Mouse (Mus musculus) thymus, adult 2 months (tissue): ENCODE measurements around the gene Lef1. TPM values are rescaled to one million over a fixed set of nuclear protein-coding genes. Genes with fewer than 3 reads are reported as not detected.
A peak's percentile ranks its signal among the peaks of the same experiment; 100 is the strongest.

Source experiments
- DNase-seq: peaks from one replicate; pipeline ENCODE4 v3.0.0; 2021
- H3K27ac ChIP-seq: fragments of 200-500 bp; 2 replicates; pipeline ENCODE4 v1.5.1; 2012; ENCODE audit warnings: low read length, control low read depth; ENCODE audit not compliant: control insufficient read depth, insufficient read depth
- H3K27me3 ChIP-seq: fragments of 200-500 bp; 2 replicates; pipeline ENCODE4 v1.6.1; 2012; ENCODE audit warnings: mild to moderate bottlenecking, low read length, moderate library complexity, mixed read lengths; ENCODE audit not compliant: control insufficient read depth, insufficient read depth
- H3K36me3 ChIP-seq: fragments of 200-500 bp; 2 replicates; pipeline ENCODE4 v1.6.1; 2012; ENCODE audit warnings: mild to moderate bottlenecking, low read length, moderate library complexity; ENCODE audit not compliant: control insufficient read depth, insufficient read depth
- H3K4me1 ChIP-seq: fragments of 200-500 bp; replicated peaks from 2 replicates; pipeline ENCODE4 v1.6.1; 2012; ENCODE audit warnings: low read length; ENCODE audit not compliant: control insufficient read depth, insufficient read depth
- H3K4me3 ChIP-seq: fragments of 200-500 bp; 2 replicates; pipeline ENCODE4 v1.5.1; 2012; ENCODE audit warnings: mild to moderate bottlenecking, low read length, control low read depth, moderate library complexity; ENCODE audit not compliant: control insufficient read depth, insufficient read depth
- CTCF ChIP-seq: fragments of 200-500 bp; IDR thresholded peaks from 2 replicates; pipeline ENCODE4 v1.5.1; 2012; ENCODE audit warnings: mild to moderate bottlenecking, control low read depth, low read length, moderate library complexity, borderline replicate concordance; ENCODE audit not compliant: control insufficient read depth, poor library complexity, insufficient read depth; ENCODE audit errors: extremely low read depth
- POLR2A ChIP-seq: fragments of 200-500 bp; IDR thresholded peaks from 2 replicates; pipeline ENCODE4 v1.6.1; 2012; ENCODE audit warnings: mild to moderate bottlenecking, low read length, control low read depth, moderate library complexity; ENCODE audit not compliant: control insufficient read depth, poor library complexity, insufficient read depth; ENCODE audit errors: extremely low read depth
- WGBS: fragments of 180-500 bp; shearing (Covaris S2); methylation state at CpG from one replicate; pipeline ENCODE4 v1.1.7; 2018; 5-methylcytosine and 5-hydroxymethylcytosine counted together
- polyA plus RNA-seq: library from polyadenylated mRNA; depleted of rRNA; stranded (reverse); fragments of >200 nt; gene quantifications from 2 replicates; pipeline ENCODE4 v1.2.3, GENCODE M21; 2012

The Lef1 gene
- polyA plus RNA-seq, 1 experiment, result 279 TPM

DNA sequence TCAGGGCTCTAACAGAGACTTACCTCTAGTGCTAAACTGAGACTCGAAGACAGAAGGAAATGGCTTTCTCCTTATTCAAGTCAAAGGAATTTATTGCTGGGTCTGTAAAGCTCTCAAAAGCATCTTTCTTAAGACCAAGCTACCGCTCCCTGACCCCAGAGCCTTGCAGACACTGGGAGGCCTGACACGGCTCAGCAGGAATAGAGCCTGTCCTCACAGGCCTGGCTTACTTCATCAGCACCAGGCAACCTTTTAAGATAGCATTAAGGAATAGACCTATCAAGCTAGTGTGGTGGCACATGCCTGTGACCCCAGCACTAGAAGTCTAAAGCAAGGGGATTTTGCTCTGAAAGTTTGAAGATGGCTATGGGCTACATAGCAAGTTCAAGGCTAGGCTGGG is 20.6 kb upstream of the Lef1 start:
- Histone ChIP-seq H3K4me1 (peaks cover 19% of the 10 kb centered on the region), H3K4me3 (no peak overlapping the region), H3K36me3 (no peaks in the 10 kb centered on the region), H3K27me3 (peaks cover 6% of the 10 kb centered on the region; the same call in 1 of the 2 replicates), H3K27ac (no peak overlapping the region)
- no peak for DNase-seq
- TF ChIP-seq POLR2A, result no peak
- no peak for TF ChIP-seq CTCF
- WGBS, result 93% methylated on average over 3 of the region's 3 CpGs

DNA sequence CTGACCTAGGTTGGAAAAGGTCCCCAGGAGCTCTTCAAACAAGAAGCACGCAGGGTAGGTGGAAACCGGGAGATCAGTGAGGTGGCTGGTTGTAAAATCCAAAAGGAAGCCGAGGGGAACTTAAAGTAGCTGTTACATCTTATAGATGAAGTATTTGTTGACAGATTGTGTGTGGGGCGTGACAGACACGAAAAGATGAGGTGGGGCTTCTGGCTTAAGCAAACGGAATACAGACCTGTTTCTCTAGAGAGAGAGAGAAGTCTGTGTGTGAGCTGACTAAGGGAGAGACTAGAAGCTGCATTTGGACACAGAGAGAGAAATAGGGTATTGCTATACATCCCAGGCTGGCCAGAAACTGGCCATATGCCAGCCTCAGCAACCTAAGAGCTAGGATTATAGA is 18.2 kb upstream of the Lef1 start:
- no peak overlapping the region for H3K4me3 ChIP-seq
- H3K27me3 ChIP-seq, result no peaks in the 10 kb centered on the region
- H3K36me3 ChIP-seq, result no peaks in the 10 kb centered on the region
- DNase-seq, result no peak
- TF ChIP-seq CTCF (no peak), POLR2A (no peak)
- H3K4me1 ChIP-seq, result peaks cover 8% of the 10 kb centered on the region
- 88% methylated on average over 6 of the region's 6 CpGs for WGBS
- no peak overlapping the region for H3K27ac ChIP-seq

DNA sequence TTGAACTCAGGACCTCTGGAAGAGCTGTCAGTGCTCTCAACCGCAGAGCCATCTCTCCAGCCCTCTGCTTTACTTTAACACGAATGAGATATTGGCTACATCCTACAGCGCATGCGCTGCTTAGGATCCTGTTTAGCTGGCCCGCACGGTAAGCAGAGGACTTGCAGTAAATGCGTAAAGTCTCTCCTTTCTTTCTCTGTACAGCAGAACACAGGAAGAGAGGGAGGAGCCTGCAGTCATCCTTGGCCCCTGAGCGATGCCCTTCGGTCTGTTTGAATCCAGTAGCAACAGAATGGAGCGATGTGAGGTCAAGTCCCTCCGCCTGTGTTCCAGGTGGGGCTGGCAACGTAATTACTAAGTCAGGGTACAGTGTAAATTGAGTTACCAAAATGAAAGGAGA is 16.5 kb upstream of the Lef1 start:
- Histone ChIP-seq H3K4me1 (peaks cover 8% of the 10 kb centered on the region), H3K4me3 (no peak overlapping the region), H3K36me3 (no peaks in the 10 kb centered on the region), H3K27ac (no peak overlapping the region), H3K27me3 (no peaks in the 10 kb centered on the region)
- DNase-seq, result peak; percentile 30
- WGBS, result 73% methylated on average over 12 of the region's 12 CpGs
- TF ChIP-seq POLR2A (no peak), CTCF (no peak)

DNA sequence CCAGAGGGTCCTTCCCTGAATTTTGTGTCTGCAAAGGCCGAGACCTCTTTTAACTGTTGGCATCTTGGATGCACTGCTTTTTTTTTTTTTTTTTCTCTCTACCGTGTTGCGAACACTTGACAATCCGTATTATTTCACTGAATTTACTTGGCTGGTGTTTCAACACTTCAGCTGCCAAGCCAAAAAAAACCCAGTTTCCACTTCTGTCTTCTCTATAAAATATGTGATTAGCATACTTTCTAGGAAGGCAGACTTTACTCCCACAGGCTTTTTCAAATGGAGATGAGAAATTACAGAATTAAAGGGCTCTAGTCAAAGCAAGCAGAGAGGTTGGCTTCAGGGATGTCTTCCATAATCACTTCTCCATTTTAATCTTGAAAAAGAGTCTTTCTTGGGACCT is 14.2 kb upstream of the Lef1 start:
- Histone ChIP-seq H3K4me1 (peaks cover 8% of the 10 kb centered on the region), H3K27me3 (no peaks in the 10 kb centered on the region), H3K4me3 (no peak overlapping the region), H3K27ac (no peak overlapping the region), H3K36me3 (no peaks in the 10 kb centered on the region)
- no peak for DNase-seq
- TF ChIP-seq POLR2A, result no peak
- no peak for TF ChIP-seq CTCF
- 95% methylated on average over 4 of the region's 4 CpGs for WGBS

DNA sequence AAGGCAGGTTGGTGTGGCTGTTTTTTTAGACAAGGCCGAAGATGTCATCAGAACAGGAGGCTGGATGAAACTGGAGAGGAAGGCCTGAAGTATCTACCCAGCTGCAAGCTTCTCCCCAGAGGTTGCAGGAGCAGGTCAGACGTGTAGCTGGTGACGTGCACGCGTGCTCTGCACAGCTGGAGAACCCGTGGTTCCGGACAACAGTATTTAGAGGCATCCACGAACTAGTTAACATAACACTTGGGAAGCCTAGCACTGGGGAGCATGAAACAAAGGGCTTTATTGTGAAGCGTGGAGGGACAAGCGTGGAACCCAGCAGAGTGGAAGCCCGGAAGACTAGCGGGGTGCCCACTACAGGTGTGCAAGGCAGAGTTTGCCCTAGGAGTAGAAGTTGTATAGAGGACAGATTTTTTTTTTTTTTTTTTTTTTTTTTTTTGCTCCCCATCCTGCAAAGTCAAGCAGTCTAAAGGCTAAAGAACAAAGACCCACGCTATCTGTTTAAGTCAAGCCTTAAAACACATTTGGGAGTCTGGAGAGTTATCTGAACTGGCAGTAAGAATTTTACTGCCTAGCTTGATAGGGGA is 8.0 kb upstream of the Lef1 start:
- TF ChIP-seq CTCF (no peak), POLR2A (no peak)
- 76% methylated on average over 13 of the region's 13 CpGs for WGBS
- Histone ChIP-seq H3K27me3 (no peaks in the 10 kb centered on the region; the same call in 1 of the 2 replicates), H3K4me3 (no peak overlapping the region), H3K36me3 (no peaks in the 10 kb centered on the region), H3K4me1 (peaks cover 17% of the 10 kb centered on the region), H3K27ac (no peak overlapping the region)
- DNase-seq, result no peak

DNA sequence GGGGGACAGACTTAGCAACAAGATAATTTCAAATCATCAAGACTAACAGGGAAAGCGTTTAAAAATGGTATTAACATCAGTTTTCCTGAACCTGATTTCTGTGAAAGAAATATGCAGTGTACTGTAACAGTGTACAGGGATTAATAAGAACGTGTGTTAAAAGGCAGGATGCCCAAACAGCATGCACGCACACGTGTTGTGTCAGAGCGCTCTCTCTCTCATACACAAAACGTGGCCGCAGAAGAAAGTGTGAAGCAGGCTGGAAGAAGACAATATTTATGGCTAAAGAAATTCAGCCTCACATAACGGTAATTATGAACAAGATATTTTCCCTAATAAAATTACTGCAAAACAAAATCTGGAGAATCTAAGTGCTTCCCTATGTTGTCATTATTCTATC is 4.9 kb upstream of the Lef1 start:
- WGBS, result 67% methylated on average over 8 of the region's 8 CpGs
- Histone ChIP-seq H3K4me1 (peaks cover 28% of the 10 kb centered on the region), H3K36me3 (no peaks in the 10 kb centered on the region), H3K27ac (no peak overlapping the region), H3K27me3 (peaks cover 3% of the 10 kb centered on the region), H3K4me3 (no peak overlapping the region)
- no peak for DNase-seq
- TF ChIP-seq POLR2A (no peak), CTCF (no peak)

DNA sequence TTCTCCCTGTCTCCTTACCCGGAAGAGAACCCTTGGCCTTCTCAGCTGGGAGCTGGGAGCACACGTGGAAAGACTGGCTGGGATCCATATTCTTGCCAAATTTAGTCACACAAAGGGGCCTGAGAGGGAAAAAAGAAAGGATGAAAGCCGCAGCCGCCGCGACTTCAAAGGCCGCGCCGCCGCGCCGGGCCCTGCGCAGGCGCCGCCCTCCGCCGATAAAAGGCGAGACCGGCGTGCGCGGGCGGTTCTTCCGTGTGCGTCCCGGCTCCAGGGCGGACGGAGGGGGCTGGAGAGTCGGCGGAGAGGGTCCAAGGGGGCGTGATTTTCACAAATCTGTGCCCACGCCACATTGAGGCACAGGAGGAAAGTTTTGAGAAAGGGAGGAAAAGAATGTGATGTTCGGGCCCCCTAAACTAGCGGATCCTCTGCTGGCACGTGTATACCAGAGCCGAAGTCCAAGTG is 4.3 kb upstream of the Lef1 start:
- H3K27ac ChIP-seq, result no peak overlapping the region
- no peaks in the 10 kb centered on the region for H3K36me3 ChIP-seq
- peak; percentile 69 for DNase-seq
- H3K4me3 ChIP-seq, result peak overlapping the region; percentile 46
- peaks cover 3% of the 10 kb centered on the region for H3K27me3 ChIP-seq
- peaks cover 28% of the 10 kb centered on the region for H3K4me1 ChIP-seq
- WGBS, result 1% methylated on average over 36 of the region's 36 CpGs
- TF ChIP-seq POLR2A, result peak; percentile 40; the same call in 1 of the 2 replicates
- TF ChIP-seq CTCF, result peak; percentile 34; the same call in 1 of the 2 replicates
